Mouse (Mus musculus) neural tube, embryonic 11.5 days (tissue): Measurements from ENCODE around the gene Elane. TPM values are rescaled to one million over a fixed set of nuclear protein-coding genes. Genes with fewer than 3 reads are reported as not detected.

Source experiments
- ATAC-seq: fragments of 200-750 bp; cut with Nextera tagmentation; 2 replicates; pipeline ENCODE4 v1.8.0; 2017; ENCODE audit warnings: moderate number of reproducible peaks, mild to moderate bottlenecking, moderate TSS enrichment, moderate library complexity; ENCODE audit not compliant: insufficient read depth, low FRiP score, low TSS enrichment
- DNase-seq: peaks from one replicate; pipeline ENCODE4 v3.0.0-alpha.2; 2015; ENCODE audit warnings: low spot score
- H3K27ac ChIP-seq: fragments of 300-500 bp; sonication (generic); 2 replicates; pipeline ENCODE4 v1.5.1; 2014; ENCODE audit warnings: low read depth, mild to moderate bottlenecking, low read length
- H3K27me3 ChIP-seq: fragments of 300-500 bp; sonication (generic); 2 replicates; pipeline ENCODE4 v1.6.1; 2014; ENCODE audit warnings: mild to moderate bottlenecking, low read length, mixed read lengths; ENCODE audit not compliant: control insufficient read depth, insufficient read depth
- H3K36me3 ChIP-seq: fragments of 300-500 bp; sonication (generic); 2 replicates; pipeline ENCODE4 v1.6.1; 2014; ENCODE audit warnings: mild to moderate bottlenecking, low read length, moderate library complexity, mixed read lengths; ENCODE audit not compliant: control insufficient read depth, insufficient read depth
- H3K4me1 ChIP-seq: fragments of 300-500 bp; sonication (generic); 2 replicates; pipeline ENCODE4 v1.6.1; 2014; ENCODE audit warnings: low read length, mixed read lengths; ENCODE audit not compliant: control insufficient read depth, insufficient read depth
- H3K4me2 ChIP-seq: fragments of 300-500 bp; sonication (generic); 2 replicates; pipeline ENCODE4 v1.6.1; 2014; ENCODE audit warnings: low read depth, mild to moderate bottlenecking, moderate library complexity
- H3K4me3 ChIP-seq: fragments of 300-500 bp; sonication (generic); 2 replicates; pipeline ENCODE4 v1.5.1; 2014; ENCODE audit warnings: low read depth, low read length
- H3K9ac ChIP-seq: fragments of 300-500 bp; sonication (generic); 2 replicates; pipeline ENCODE4 v1.6.1; 2014; ENCODE audit warnings: mild to moderate bottlenecking, low read length
- H3K9me3 ChIP-seq: fragments of 300-500 bp; sonication (generic); 2 replicates; pipeline ENCODE4 v1.6.1; 2016; ENCODE audit warnings: low read length; ENCODE audit not compliant: control insufficient read depth
- WGBS: fragments of 180-500 bp; shearing (Covaris S2); extraction: QIAGEN DNeasy Blood & Tissue Kit; methylation state at CpG from one replicate; pipeline ENCODE4 v1.1.7; 2014; 5-methylcytosine and 5-hydroxymethylcytosine counted together
- polyA plus RNA-seq: library from polyadenylated mRNA; unstranded; fragments of >200 nt; fragmentation: Nextera tagmentation; extraction: Ambion mirVana; gene quantifications from 2 replicates; pipeline ENCODE4 v1.2.1, GENCODE M21; 2014

Gene Elane
- polyA plus RNA-seq, 1 experiment from 2014 or later: not detected

GRCm38 (mm10) chr10:79932736-79933135, 46.7 kb downstream of the Elane start:
- DNase-seq (peak; percentile 52), ATAC-seq (no peak)
- Histone ChIP-seq H3K4me3 (no peak overlapping the region), H3K36me3 (peaks cover 6% of the 10 kb centered on the region), H3K4me1 (peaks cover 33% of the 10 kb centered on the region), H3K27me3 (no peaks in the 10 kb centered on the region), H3K4me2 (peak overlapping the region; percentile 19), H3K9ac (no peak overlapping the region; the same call in 1 of the 2 replicates), H3K9me3 (no peaks in the 10 kb centered on the region), H3K27ac (peak overlapping the region; percentile 23; the same call in 1 of the 2 replicates)
- 9% methylated on average over 8 of the region's 8 CpGs for WGBS

GRCm38 (mm10) chr10:79933145-79933679, 47.2 kb downstream of the Elane start:
- no peak overlapping the region for H3K4me3 ChIP-seq
- no peaks in the 10 kb centered on the region for H3K27me3 ChIP-seq
- no peak for DNase-seq
- no peak for ATAC-seq
- H3K4me2 ChIP-seq: no peak overlapping the region; the same call in 1 of the 2 replicates
- H3K9ac ChIP-seq: no peak overlapping the region; the same call in 1 of the 2 replicates
- peaks cover 6% of the 10 kb centered on the region for H3K36me3 ChIP-seq
- H3K27ac ChIP-seq: 0 out of 2 replicates have a peak overlapping the region, but pooled peaks have one; percentile 34
- peaks cover 36% of the 10 kb centered on the region for H3K4me1 ChIP-seq
- no peaks in the 10 kb centered on the region for H3K9me3 ChIP-seq
- 55% methylated on average over 9 of the region's 9 CpGs for WGBS

DNA sequence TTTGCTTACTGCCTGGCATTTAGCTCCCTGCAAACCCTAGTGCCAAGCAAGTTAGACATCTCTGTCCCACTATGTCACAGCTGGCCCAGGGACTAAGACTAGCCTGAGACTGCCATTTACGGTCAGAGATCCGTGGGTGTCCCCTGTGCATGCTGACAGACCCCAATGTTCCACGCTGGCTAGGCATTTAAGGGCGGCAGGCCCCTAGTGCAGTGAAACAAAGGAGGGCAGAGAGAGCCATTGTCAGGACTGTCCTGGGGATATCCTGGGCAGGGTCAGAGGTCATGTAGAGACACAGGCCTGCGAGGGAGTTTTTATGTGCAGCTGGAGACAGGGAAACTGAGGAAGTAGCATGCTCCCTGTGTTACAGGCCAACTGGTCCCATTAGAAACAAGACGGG, 47.8 kb downstream of the Elane start:
- H3K9ac ChIP-seq: no peak overlapping the region
- H3K4me3 ChIP-seq: no peak overlapping the region
- DNase-seq (no peak), ATAC-seq (no peak)
- no peaks in the 10 kb centered on the region for H3K27me3 ChIP-seq
- no peak overlapping the region for H3K4me2 ChIP-seq
- H3K4me1 ChIP-seq: peaks cover 34% of the 10 kb centered on the region
- WGBS: 30% methylated on average over 6 of the region's 6 CpGs
- no peaks in the 10 kb centered on the region for H3K9me3 ChIP-seq
- no peak overlapping the region for H3K27ac ChIP-seq
- H3K36me3 ChIP-seq: peaks cover 6% of the 10 kb centered on the region

DNA sequence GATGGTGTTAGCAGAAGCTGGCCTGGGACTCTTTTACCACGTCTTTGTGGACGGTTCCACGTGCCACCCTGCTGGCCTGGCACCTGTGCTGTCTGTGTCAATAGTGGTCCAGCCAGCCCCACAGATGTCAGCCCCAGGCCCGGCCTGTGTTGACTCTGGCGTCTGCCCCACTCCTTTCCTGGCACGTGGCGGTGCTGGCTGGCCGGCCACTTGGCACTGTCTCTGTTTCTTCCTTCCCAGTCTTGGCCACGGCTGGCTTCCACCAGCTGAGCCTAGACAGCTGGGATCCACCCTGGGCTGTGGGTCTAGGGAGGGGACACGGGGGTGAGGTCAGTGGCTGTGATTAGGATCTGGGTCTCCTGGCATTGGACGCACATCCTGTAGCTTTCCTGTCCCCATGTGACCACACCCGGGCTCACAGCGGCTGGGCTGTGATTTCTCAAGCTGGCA, 48.2 kb downstream of the Elane start:
- 65% methylated on average over 13 of the region's 13 CpGs for WGBS
- no peak for ATAC-seq
- no peak for DNase-seq
- H3K27me3 ChIP-seq: no peaks in the 10 kb centered on the region
- H3K4me3 ChIP-seq: no peak overlapping the region
- H3K9ac ChIP-seq: no peak overlapping the region
- no peak overlapping the region for H3K27ac ChIP-seq
- peaks cover 6% of the 10 kb centered on the region for H3K36me3 ChIP-seq
- H3K4me2 ChIP-seq: no peak overlapping the region
- peaks cover 30% of the 10 kb centered on the region for H3K4me1 ChIP-seq
- no peaks in the 10 kb centered on the region for H3K9me3 ChIP-seq

DNA sequence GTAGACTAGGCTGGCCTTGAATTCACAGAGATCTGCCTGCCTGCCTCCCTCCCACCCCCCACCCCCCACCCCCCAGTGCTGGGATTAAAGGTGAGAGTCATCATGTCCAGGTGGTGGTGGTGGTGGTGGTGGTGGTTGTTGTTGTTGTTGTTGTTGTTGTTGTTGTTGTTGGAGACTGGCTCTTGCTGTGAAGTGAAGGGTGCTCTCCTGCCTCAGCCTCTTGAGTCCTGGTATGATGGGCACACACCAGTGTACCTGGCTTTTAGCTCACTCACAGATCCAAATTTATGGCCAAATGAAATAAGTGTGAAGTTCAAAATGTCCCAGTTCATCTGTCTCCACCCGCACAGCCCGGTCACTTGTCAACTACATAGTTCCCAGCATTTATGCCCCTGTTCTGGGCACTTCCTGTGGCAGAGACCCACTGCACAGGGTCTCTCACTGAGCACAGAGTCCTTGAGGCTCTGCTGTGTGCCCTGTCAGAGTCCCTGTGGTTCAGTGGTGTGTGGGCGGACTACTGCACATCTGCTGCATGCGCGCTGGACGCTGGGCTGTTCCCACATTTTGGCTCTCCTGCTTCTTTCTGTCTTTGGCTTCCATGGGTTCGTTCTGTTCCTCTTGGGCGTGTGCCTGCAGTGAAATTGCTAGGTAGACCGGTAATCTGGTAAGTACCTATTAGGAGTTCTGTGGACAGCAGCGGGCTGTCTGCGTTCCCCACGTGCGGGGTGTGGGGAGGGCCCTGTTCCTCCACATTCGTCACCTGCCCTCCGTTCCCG, 48.9 kb downstream of the Elane start:
- Histone ChIP-seq H3K27me3 (no peaks in the 10 kb centered on the region), H3K9ac (no peak overlapping the region), H3K4me2 (no peak overlapping the region), H3K27ac (no peak overlapping the region), H3K4me1 (peaks cover 25% of the 10 kb centered on the region), H3K36me3 (peaks cover 6% of the 10 kb centered on the region), H3K9me3 (no peaks in the 10 kb centered on the region), H3K4me3 (no peak overlapping the region)
- DNase-seq (no peak), ATAC-seq (no peak)
- 91% methylated on average over 16 of the region's 16 CpGs for WGBS

GRCm38 (mm10) chr10:79936284-79936910, 50.4 kb downstream of the Elane start:
- H3K36me3 ChIP-seq: peaks cover 3% of the 10 kb centered on the region; the same call in 1 of the 2 replicates
- no peak overlapping the region for H3K4me3 ChIP-seq
- DNase-seq (no peak), ATAC-seq (no peak)
- peaks cover 22% of the 10 kb centered on the region for H3K4me1 ChIP-seq
- H3K9me3 ChIP-seq: no peaks in the 10 kb centered on the region
- 81% methylated on average over 10 of the region's 10 CpGs for WGBS
- H3K27me3 ChIP-seq: no peaks in the 10 kb centered on the region
- H3K4me2 ChIP-seq: no peak overlapping the region
- H3K9ac ChIP-seq: no peak overlapping the region
- no peak overlapping the region for H3K27ac ChIP-seq

DNA sequence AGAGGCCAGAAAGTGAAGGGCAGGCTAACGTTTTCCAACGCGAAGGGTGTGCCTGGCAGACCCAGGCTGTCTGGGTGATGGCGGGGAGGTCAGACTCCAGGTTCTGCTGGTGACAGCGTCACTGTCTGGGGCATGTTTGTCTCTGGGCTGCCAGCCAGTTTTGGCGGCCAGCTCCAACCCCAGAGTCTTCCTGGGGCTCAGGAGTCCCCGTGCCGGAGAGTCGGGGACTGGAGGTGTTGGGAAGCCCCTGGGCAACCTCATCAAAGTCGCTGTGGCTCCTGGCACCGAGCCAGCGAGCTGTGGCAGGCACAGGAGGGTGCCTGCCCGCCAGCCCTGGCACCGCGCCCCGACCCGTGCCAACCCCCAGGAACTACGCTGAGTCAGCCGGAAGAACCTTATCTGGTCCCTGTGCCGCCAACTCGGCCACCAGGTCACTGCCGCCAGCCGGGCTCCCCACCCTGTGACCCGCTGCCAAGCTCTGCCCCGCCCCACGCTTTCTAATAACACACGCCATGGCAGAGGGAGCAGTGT, 50.9 kb downstream of the Elane start:
- Histone ChIP-seq H3K9me3 (no peaks in the 10 kb centered on the region), H3K4me2 (no peak overlapping the region), H3K4me1 (peaks cover 19% of the 10 kb centered on the region), H3K9ac (no peak overlapping the region), H3K27me3 (no peaks in the 10 kb centered on the region), H3K36me3 (peaks cover 3% of the 10 kb centered on the region; the same call in 1 of the 2 replicates), H3K4me3 (no peak overlapping the region), H3K27ac (no peak overlapping the region)
- no peak for ATAC-seq
- DNase-seq: no peak
- WGBS: 84% methylated on average over 27 of the region's 27 CpGs
